Mouse (Mus musculus) embryonic fibroblast, embryonic 13.5 days (primary cell): ENCODE measurements at regions not wholly inside any gene's neighbourhood (a gene's known extent, or its start where the extent isn't known, plus 50 kb on each side); places are given as distances from the start of the nearest gene placed in this dataset.

Experiments used
- CTCF ChIP-seq: IDR thresholded peaks from 2 replicates; pipeline ENCODE4 v1.5.1; 2011; ENCODE audit warnings: mild to moderate bottlenecking, control low read depth, low read length, moderate library complexity, borderline replicate concordance; ENCODE audit not compliant: insufficient read depth
- POLR2A ChIP-seq: IDR thresholded peaks from 2 replicates; pipeline ENCODE4 v1.6.1; 2011; ENCODE audit warnings: low read depth, mild to moderate bottlenecking, control low read depth, low read length, moderate library complexity

GRCm38 (mm10) chr12:12744492-12744891 is 197.2 kb downstream of the Mycn start:
- TF ChIP-seq CTCF (no peak), POLR2A (no peak)
